Mouse (Mus musculus) layer of hippocampus, adult 11-12 months (tissue): ENCODE measurements around the gene Cdkn2aipnl.

ENCODE experiments used
- DNase-seq: peaks from one replicate; pipeline ENCODE4 v3.0.0; 2022; ENCODE audit warnings: low spot score

The Cdkn2aipnl gene

DNA sequence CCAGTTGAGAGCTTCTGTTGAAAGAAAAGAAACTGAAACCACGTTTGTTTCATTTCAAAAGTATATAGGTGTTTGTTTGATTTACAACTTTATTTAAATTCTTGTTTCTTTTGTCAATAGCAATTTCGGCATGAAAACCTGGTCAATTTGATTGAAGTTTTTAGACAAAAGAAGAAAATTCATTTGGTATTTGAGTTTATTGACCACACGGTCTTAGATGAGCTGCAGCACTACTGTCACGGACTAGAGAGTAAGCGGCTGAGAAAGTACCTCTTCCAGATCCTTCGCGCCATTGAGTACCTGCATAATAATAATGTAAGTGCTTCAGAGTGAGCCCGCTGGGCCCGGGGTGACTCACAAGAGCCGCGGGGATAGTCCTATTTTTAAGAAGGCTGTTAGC is 43.5 kb downstream of the Cdkn2aipnl start:
- no peak for DNase-seq

- DNase-seq = no peak
Measured at GRCm38 (mm10) chr11:52011541-52011940, 44.1 kb downstream of the Cdkn2aipnl start.

- no peak for DNase-seq
Measured at GRCm38 (mm10) chr11:52018217-52018616, 50.8 kb downstream of the Cdkn2aipnl start.
